Mouse (Mus musculus): ENCODE measurements around the gene Ttc7.

GRCm38 (mm10) chr17:87328177-87328768 is 45.6 kb downstream of the Ttc7 start:
- TF ChIP-seq CTCF (IDR thresholded peaks at IDR 0.05; ENCODE audit: borderline replicate concordance, insufficient read depth, low read length), result no peak
- no peak for TF ChIP-seq POLR2A (IDR thresholded peaks at IDR 0.05; ENCODE audit: low read depth, low read length)

Measured in embryonic fibroblast, embryonic 13.5 days (primary cell).